Mouse (Mus musculus) liver, adult 10 weeks (tissue): ENCODE measurements around the gene Pld2. TPM values are rescaled to one million over a fixed set of nuclear protein-coding genes. Genes with fewer than 3 reads are reported as not detected.

Experiments
- polyA plus RNA-seq: library from polyadenylated mRNA; stranded (reverse); fragments of 350-450 nt; fragmentation: Illumina TruSeq; extraction: RNeasy Lipid Tissue Mini Kit (QIAGEN cat#74804); gene quantifications from one replicate; pipeline ENCODE4 v1.2.3, GENCODE M21; 2014; ENCODE audit warnings: low read depth, low replicate concordance

The Pld2 gene
- 1.1 TPM for polyA plus RNA-seq

DNA sequence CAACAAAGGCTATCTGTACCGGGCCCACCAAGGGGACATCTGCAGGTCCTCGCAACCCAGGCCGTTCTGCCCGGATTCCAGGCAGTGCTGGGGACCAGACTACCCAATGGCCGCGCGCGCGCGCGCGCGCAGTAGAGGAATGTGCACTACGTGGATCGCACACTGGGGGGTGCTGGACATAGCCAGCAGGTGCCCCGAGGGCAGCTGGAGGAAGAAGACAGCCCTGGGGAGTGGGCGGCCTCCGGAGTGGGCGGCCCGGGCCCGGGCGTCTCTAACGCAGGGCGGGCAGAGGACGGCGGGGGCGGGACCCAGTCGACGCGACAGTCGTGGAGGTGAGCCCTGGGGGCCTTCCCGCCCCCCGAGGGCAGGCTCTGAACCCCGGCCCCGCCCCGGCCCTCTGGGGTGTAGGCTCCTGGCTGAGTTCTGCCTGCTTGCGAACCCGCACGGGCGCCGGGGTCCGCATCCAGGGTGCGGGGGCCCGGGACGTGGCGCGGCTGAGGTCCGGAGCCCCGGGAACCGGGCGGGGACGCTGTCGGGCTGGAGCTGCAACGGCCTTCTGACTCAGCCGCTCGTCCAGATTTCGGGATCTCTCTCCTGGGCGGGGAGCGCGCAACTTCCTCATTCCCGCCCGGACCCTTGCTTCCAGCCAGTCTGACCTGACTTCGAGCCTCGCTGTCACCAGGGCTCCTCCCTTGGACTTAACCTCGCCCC lies at the start of gene Pld2:
Pld2 (plus strand) TSS at position 188 of the 711 bp plus-strand sequence.

DNA sequence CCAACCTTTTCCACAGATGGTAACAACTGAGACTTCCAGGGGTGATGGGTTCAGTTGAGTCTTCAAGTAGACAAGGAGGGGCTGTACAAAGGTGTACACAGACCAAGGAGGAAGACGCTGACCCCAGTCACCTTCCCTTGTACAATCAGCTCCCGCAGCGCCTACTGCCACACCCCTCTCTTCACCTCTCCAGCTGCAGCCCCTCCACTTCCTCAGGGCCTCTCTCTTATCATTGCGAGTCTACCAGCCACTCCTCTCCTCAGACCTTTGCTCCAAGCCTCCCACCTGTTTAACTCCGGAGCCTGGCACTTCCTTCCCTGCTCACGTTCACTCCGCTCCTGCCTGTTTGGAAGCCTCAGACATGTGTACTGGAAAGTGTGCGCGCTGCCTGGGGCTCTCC lies 34.9 kb upstream of the Pld2 start, which contains the start of gene Tm4sf5:
Tm4sf5 (plus strand) TSS at position 275 of the 400 bp plus-strand sequence.

DNA sequence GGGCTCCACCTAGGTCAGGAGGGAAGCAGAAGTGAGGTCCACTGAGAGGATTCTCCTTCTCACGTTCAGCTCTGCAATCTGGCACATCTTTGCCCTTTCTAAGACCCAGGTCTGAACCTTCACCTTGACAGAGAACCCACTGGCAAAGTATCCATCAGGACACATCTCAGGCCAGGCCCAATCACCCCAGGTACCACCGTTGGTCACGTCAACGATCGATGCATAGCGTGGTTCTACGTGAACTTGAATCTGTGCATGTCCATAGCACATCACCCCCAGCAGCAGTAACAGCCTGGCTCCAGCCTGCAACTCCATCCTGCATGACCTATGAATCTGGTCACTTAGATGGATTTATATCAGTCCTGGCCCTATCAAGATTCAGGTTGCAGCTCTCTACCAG lies 25.6 kb upstream of the Pld2 start, which contains the start of gene Vmo1:
Vmo1 (minus strand) TSS at position 329 of the 400 bp plus-strand sequence.

DNA sequence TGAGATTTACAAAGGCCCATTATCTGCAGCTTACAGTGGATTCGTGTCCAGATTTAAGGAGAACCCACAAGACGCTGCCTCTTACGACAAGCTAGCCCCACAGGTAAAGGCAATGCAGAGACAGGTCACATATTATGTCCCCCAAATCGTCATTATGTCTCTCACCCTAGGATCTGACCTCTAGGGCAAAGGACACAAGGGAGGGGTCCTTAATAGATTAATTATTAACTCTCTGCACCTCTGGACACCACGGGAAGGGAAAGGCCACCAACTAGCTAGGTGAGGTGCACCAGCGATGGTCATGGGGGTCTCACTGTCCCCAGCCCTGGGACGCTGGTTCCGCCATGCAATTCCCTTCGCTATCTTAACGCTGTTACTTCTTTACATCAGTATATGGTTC lies 20.9 kb upstream of the Pld2 start, which contains the start of gene Gltpd2:
Gltpd2 (plus strand) TSS at position 274 of the 400 bp plus-strand sequence.

DNA sequence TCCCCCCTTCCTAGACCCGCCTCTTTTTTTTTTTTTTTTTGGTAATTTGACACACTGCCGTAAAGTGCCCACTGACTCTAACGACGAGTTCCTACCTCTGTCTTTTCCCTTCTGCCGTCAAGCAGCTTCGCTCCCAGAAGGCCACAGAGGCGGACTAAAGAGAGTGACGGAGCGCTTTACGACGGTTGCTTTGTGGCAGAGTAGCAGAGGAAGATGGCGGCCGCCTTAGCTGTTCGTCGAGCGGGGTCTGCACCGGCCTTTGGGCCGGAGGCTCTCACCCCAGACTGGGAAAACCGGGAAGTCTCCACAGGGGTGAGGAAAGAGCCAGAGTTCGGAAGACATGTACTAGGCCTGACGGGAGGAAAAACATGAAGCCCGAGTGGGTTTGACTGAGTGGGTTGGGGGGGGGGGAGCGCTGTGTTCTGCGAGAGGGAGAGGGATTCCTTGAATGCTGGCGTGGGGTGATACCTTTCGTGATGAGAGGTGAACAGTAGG lies 14.6 kb upstream of the Pld2 start, which contains the start of gene Psmb6:
Psmb6 (plus strand) TSS at position 184 of the 495 bp plus-strand sequence.

DNA sequence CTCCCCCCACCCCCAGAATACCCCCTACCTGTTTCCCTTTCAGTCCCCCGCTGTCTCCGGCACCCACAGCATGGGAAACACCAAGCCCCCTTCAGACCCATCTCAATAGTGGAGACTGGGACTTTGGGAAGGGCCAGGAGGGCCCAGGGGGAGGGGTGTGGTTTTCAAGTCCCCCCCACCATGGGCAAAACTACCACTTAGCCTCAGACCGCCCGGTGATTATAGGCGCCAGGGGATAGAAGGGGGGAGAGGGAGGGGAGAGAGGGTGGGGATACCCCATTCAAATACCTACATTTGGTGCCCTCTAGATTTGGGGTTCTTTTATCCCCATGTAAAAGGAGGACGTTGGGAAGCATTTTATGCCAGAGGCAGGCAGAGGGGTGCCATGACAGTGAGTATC lies 7.0 kb upstream of the Pld2 start, which contains the start of gene Gm40193:
Gm40193 (minus strand) TSS at position 101 of the 400 bp plus-strand sequence.

DNA sequence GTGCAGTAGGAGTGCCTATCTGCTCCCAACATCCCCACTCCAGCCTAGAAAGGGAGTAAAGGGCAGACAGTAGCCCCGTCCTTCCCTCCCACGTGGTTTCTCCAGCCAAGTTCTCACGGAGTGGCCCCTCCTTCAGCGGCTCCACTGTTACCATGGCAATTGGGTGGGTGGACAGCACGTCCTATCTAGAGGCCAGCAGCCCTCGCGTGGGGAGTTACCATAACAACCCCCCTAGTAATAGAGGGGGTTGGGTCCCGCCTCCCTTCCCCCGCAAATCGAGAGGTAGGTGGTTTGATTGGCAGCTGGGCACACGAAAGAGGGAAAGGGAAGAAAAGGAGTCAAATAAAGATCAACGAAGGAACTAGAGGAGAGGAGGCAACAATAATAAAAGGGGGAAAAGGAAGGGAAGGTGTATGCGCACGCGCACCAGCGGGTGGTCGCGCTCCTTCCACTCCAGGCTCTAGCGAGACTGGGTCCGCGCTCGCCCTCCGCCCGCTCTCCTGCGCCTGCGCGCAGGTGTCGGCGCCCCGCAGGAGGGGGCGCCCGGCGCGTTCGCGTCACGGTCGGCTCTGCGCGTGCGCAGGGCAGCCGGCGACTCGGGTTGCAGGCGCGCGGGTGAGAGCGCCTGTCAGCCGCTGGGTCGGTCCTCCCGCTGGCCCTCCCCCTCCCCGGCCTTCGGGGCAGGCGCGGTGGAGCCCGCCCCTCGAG lies 22.6 kb downstream of the Pld2 start, which contains the start of gene Mink1:
Mink1 (plus strand) TSS at position 595 of the 708 bp plus-strand sequence.

Other genes starting within 250 kb of the Pld2 start
- gene Alox12e, start 217.4 kb upstream of the Pld2 start, polyA plus RNA-seq: not detected
- gene Alox15, start 188.0 kb upstream of the Pld2 start, polyA plus RNA-seq: not detected
- gene Pelp1, start 130.0 kb upstream of the Pld2 start, polyA plus RNA-seq: 1.6 TPM
- gene Arrb2, start 107.4 kb upstream of the Pld2 start, polyA plus RNA-seq: 1.6 TPM
- 4.3 TPM for gene Med11, start 88.1 kb upstream of the Pld2 start, polyA plus RNA-seq
- 0.82 TPM for gene Zmynd15, start 80.6 kb upstream of the Pld2 start, polyA plus RNA-seq
- 4.2 TPM for gene Cxcl16, start 80.1 kb upstream of the Pld2 start, polyA plus RNA-seq
- not detected for gene Tm4sf5, start 34.8 kb upstream of the Pld2 start, polyA plus RNA-seq
- gene Vmo1, start 25.4 kb upstream of the Pld2 start, polyA plus RNA-seq: 0.93 TPM
- gene Gltpd2, start 20.9 kb upstream of the Pld2 start, polyA plus RNA-seq: 3.8 TPM
- gene Psmb6, start 14.7 kb upstream of the Pld2 start, polyA plus RNA-seq: 26.5 TPM
- gene Gm40193, start 7.1 kb upstream of the Pld2 start, polyA plus RNA-seq: not detected
- gene Mink1, start 22.8 kb downstream of the Pld2 start, polyA plus RNA-seq: 3.7 TPM
- gene 4930544D05Rik, start 75.8 kb downstream of the Pld2 start, polyA plus RNA-seq: not detected
- gene Chrne, start 79.2 kb downstream of the Pld2 start, polyA plus RNA-seq: not detected
- not detected for gene Gp1ba, start 99.1 kb downstream of the Pld2 start, polyA plus RNA-seq
- gene Rnf167, start 107.2 kb downstream of the Pld2 start, polyA plus RNA-seq: 21.5 TPM
- gene Slc25a11, start 107.4 kb downstream of the Pld2 start, polyA plus RNA-seq: 29.8 TPM
- 88.5 TPM for gene Pfn1, start 114.6 kb downstream of the Pld2 start, polyA plus RNA-seq
- 0.37 TPM for gene Eno3, start 117.1 kb downstream of the Pld2 start, polyA plus RNA-seq
- gene Spag7, start 129.4 kb downstream of the Pld2 start, polyA plus RNA-seq: 18.3 TPM
- 0.74 TPM for gene Camta2, start 148.0 kb downstream of the Pld2 start, polyA plus RNA-seq
- gene Inca1, start 160.1 kb downstream of the Pld2 start, polyA plus RNA-seq: 21.2 TPM
- gene Kif1c, start 160.5 kb downstream of the Pld2 start, polyA plus RNA-seq: 16.3 TPM
- 1.7 TPM for gene Zfp3, start 224.1 kb downstream of the Pld2 start, polyA plus RNA-seq